Mouse (Mus musculus): ENCODE data around the gene Tmem28. TPM values are rescaled to one million over a fixed set of nuclear protein-coding genes. Genes with fewer than 3 reads are reported as not detected.

Gene Tmem28
- 0.41 TPM for polyA plus RNA-seq (2015; fragmentation: Illumina TruSeq; extraction: RNeasy Lipid Tissue Mini Kit (QIAGEN cat#74804); ENCODE audit: insufficient read depth, low read depth, low replicate concordance)

DNA sequence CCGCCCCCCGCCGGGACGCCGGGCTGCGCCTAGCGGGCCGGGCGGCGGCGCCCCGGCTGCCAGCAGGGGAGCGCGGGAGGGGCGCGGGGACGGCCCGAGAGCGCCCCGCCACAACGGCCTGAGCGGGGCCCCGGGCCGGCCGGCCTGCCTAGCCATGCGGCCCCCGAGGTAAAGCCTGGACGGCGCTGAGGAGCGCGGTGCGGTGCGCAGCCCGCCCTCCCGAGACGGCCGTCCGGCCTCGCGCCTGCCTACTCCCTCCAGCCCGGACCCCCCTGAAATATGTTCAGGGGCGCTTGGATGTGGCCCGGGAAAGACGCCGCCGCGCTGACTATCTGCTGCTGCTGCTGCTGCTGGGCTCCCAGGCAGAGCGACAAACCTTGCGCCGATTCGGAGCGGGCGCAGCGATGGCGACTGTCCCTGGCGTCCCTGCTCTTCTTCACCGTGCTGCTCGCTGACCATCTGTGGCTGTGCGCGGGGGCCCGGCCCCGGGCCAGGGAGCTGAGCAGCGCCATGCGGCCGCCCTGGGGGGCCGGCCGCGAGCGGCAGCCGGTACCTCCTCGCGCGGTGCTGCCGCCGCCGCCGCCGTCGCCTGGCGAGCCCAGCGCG lies at the start of gene Tmem28:
Tmem28 (plus strand) TSS at position 232 of the 606 bp plus-strand sequence.

Other genes with a start within 250 kb of the Tmem28 start
- 1.8 TPM for gene Eda, start 154.6 kb downstream of the Tmem28 start, polyA plus RNA-seq (2015; fragmentation: Illumina TruSeq; extraction: RNeasy Lipid Tissue Mini Kit (QIAGEN cat#74804); ENCODE audit: insufficient read depth, low read depth, low replicate concordance)